Mouse (Mus musculus) gastrocnemius, adult 18-20 months (tissue): ENCODE data around the gene Mllt1. TPM values are rescaled to one million over a fixed set of nuclear protein-coding genes. Genes with fewer than 3 reads are reported as not detected.
"Not testable (repeated sequence)": the region's sequence is repeated elsewhere in the genome, so short reads cannot be mapped to it uniquely, and the experiment has no call there.

Experiments
- DNase-seq: peaks from one replicate; pipeline ENCODE4 v3.0.0; 2021; ENCODE audit warnings: low spot score
- total RNA-seq, 2 experiments: library from RNA; stranded (reverse); gene quantifications; 2 replicates each; pipeline ENCODE4 v1.2.3; 2021

Gene Mllt1
- total RNA-seq, 2 experiments from 2014 or later: 22.0 to 22.2 TPM

DNA sequence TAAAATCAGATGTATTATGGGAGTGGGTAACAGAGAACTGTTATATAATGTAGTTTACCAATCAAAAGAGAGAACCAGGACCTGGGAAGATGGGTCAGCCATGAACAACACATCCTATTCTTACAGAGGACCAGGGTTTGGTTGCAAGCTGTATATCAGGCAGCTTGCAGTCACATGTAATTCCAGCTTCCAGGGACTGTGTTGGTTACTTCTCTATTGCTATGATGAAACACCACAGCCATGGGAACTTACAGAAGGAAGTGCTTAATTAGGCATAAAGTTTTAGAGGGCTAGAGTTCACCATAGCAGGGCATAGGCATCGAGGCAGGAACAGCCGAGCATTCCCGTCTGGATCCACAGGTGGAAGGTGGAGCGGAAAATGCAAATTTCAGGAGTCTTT is 3.5 kb upstream of the Mllt1 start:
- no peak for DNase-seq

DNA sequence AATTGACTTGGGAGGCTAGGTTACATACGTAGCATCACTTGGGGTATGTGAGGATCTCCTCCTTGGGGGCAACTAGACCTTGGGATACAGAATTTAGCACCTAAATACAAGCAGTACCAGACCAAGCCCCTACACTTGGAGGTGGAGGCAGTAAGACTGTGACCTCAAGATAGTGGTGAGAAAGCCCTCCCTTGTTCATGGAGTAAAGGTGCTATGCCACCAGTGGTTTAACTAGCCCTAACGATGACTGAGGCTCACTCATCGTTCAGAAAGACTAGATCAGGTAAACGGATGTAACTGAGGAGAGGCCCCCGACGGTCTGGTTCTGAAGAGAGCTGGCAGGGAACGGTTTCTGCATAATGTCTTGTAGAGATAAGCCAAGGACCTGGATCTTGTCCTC is 1.5 kb upstream of the Mllt1 start:
- DNase-seq: no peak

DNA sequence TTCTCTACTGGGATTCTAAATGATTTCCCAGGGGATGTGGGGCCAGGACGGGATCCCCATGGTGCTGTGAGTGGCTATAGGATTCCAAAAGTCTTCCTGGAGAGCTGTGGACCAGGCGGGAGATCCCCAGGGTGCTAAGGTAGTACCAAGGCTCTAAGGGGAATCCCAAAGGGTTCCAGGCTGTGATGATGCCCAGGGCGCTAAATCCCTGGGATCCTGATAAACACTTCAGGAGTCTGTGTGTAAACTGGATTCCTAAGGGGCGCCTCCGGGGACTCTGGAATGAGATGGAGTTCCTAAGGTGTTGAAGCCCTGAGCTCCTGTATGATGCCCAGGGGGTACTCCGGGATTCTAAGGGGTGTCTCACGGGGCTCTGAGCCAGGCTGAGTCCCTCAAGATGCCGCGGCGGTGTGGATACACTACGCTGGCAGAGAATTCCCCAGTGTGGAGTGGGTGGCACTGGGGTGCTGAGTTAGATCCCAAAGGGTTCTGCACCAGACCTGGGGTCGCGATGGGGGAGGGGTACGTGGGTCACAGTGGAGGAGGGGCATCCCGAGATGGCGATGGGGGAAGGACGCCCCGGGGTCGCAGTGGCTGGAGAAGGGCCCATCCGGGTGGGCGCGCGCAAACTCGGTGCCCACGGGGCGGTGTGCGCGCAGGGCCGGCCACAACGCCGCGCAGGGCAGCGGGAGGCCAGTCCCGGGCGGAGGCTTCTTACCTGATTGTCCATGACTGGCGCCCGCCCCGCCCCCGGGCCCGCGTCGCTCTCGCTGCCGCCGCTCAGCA is 477 bp downstream of the Mllt1 start:
- no peak for DNase-seq

DNA sequence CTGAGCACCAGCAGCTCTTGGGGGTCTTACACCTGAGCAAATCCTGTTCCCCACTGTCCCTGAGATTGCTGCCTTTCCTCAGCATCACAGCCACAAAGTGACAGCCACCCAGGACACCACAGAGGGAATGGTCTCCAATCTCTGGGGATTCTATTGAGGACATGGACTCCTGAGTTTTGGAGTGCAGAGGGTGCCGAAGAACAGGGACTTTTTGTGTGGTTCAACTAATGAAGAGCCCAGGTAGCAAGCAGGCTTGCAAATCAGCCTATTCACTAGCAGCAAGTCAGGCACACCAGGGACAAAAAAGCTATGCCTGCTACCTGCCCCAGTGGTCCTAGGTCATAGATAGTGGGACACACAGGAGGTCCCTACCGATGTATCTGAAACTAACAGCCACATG is 1.8 kb downstream of the Mllt1 start:
- DNase-seq: no peak

DNA sequence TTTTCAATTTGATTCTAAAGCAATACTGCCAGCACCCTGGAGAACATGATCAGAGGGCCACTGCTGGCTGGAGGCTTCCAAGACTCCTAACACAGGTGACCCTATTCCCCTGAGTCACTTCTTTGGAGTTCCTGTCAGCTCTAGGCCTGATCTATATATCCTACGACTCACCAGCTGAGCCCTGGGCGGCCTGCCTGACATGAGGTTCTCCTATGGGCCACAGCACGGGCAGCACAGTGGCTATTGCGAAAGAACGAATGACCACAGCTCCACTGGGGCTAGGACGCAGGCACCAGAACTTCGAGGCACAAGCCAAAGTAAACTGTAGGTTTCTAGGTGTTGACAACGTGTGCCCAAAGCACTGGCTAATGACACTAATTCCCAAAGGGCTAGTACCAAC is 5.2 kb downstream of the Mllt1 start:
- no peak for DNase-seq

DNA sequence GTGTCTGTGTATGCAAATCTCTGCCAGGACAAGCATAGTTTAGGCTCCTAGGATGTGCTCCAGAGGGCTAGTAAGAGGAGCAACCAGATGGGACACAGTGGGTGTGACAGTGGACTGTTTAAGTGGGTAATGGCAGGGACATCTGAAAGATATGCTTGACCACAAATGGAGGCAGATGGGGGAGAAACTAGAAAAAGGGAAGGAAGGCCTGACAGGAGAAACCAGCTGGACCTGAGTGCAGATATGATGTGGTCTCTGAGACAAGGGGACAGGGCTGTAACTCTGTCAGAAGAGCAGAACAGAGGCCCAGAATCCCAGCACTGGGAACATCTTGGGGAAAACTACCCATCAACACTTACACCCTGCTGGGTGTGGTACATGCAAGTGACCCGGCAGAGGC is 5.7 kb downstream of the Mllt1 start:
- DNase-seq: no peak

DNA sequence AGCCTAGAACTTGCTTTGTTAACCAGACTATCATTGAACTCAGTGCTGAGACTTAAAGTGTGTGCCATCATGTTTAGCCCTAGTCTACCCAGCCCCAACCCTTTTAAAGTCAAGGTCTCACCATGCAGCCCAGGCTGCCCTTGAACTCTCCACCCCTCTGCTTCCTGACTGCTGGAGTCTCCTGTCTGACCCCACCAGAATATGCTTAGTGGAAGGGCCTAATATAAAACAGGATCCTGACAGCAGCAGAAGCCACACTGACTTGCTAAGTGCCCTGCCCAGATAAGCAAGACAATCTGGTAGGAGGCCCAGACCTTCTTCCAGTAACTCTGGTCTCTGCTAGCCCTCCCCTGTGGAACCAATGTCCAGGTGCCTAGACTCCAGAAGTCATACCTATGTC is 6.1 kb downstream of the Mllt1 start:
- no peak for DNase-seq

DNA sequence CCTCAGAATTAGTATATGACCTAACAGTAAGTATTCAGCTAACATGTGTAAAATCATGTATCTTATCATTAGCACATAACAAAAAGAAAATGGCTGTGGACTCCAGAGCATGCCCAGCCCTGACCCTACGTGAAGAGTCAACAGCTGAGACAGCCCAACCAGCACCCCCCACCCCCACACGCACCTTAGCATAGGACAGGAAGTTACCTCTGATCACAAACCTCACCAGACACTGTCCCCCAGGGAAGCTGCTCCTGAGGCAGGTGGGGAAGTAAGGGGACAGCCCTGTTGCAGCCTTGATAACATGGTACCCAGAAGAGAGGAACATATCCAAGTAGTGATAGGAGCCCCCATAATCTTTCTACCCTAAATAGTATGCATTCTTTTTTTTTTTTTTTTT is 9.2 kb downstream of the Mllt1 start:
- DNase-seq: no peak

DNA sequence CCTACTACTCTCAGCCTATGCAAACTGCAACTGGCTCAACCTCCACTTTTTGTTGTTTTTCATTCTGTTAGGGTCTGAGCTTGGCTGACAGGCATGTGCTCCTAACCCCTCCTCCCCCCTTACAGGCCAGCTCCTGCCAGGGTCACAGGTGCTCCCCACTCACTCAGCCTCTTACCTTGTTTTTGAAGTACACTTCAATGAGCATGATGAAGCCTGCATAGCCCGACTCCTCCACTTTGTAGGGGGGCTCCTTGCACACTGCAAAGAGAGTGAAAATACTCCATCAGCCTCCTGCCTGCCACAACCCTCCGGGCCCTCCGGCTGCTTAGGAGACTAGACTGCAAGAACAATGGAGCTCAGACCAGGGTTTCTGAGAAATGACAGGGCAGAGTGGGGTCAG is 15.5 kb downstream of the Mllt1 start:
- DNase-seq: no peak

DNA sequence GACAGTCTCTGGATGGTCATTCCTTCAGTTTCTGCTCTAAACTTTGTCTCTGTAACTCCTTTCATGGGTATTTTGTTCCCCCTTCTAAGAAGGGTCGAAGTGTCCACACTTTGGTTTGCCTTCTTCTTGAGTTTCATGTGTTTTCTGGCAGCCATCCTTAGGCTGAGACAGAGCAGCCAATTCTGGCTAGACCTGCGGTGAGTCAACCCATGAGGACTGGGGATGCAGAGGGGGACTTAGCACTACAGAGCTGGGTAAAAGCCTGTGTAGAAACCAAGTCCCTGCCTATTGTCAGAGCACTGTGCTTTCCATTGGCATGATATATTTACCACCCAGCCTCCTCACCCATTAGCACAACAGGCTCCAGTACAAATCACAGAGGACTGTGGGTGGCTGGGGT is 18.0 kb downstream of the Mllt1 start:
- DNase-seq: no peak

DNA sequence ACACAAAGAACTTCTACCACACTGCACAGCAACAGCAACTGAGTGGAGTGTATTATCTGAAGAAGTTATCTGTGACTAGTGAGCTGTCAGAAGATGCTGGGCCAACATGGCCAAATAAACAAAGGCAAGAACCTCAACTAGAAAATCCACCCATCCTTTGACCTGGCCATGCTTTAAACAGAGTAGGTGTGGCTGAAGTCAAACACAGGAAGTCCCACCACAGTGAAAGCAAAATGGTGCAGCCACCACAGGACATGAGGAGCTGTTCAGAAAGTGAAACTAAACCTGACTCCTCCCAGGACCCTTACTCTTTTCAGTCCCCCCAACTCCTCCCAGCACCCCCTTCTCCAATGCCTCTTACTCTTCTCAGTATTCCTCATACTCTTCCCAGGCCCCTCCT is 21.8 kb downstream of the Mllt1 start:
- DNase-seq: no peak

DNA sequence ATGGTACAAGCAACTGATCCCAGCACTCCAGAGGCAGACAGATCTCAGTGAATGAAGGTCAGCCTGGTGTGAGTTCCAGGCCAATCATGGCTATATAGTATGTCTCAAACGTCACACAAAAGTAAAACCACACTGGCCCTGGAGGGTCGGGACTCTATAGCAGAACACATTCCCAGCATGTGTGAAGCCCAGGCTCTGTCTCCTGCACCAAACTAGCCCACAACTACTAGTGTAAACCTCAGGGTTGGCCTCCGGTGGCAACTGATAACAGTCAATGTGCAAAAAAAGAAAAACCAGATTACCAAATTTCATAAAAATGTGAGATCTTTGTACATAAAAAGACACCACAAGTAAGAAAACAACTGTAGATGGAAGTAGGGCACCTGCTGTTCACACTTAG is 22.2 kb downstream of the Mllt1 start:
- no peak for DNase-seq

DNA sequence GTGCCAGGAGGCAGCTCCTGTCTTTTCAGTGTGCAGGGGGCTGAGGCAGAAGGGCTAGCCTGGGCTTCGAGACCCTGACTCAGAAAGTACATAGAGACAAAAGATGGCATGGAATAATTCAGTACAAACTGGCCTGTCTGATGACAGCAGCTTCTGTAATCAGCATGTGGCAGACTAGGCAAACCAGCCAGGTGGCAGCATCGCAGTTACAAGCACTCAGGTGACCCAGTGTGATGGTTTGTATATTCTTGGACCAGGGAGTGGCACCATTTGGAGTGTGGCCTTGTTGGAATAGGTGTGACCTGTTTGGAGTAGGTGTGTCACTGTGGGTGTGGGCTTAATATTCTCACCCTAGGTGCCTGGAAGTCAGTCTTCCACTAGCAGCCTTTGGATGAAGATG is 25.5 kb downstream of the Mllt1 start:
- not testable (repeated sequence) for DNase-seq

DNA sequence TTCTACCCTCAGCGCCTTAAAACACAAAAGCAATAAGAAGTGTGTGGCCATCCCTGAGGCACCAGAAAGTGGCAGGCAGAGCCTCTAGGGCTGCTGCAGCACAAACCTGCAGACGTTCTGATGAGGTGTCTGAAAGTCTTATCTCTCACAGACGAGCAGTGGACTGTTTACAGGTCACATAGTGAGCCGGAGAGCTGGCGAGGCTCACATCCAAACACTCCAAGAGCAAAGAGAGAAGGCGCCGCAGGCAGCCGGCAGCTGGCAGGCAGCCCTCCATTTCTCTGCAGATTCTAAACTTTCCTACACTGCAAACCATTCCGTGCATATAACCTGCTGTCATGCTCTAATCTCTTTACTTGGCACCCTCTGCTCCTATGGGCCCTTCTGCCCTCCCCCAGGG is 27.3 kb downstream of the Mllt1 start:
- no peak for DNase-seq

DNA sequence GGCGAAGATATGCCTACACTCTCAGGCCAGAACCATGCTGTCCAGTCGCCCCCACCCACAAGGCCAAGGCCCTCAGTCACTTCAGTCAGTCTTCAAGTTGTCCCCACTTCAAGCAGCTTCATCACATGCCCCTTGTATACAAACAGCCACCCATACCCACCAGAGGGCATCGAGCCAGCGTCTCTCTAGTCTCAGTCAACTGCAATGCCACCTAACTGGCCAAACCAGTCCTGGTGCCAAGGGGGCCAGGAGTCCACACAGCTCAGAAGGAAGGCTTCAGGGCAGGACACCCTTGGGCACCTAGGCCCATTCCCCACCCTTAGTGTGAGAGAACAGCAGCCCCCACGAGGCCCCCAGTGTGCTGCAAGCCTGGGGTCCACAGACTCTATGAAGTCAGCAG is 28.1 kb downstream of the Mllt1 start:
- DNase-seq: no peak

DNA sequence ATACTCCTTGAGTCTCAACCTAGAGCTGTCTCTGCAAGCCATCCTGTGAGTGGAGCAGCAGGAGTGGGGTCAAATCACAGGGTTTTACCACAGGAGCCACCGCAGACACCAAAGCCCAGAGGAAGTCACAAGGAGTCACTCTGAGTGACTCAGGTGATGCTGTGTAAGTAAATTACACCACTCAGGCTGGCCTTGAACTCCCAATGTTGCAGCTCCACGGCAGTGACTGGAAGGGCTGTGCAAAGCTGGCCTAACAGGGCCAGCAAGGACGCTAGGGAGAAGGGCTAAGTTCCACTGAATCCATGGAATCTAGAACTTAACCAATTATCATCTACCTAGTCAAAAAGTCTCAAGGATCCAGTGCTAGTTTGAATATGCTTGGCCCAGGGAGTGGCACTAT is 29.0 kb downstream of the Mllt1 start:
- no peak for DNase-seq

DNA sequence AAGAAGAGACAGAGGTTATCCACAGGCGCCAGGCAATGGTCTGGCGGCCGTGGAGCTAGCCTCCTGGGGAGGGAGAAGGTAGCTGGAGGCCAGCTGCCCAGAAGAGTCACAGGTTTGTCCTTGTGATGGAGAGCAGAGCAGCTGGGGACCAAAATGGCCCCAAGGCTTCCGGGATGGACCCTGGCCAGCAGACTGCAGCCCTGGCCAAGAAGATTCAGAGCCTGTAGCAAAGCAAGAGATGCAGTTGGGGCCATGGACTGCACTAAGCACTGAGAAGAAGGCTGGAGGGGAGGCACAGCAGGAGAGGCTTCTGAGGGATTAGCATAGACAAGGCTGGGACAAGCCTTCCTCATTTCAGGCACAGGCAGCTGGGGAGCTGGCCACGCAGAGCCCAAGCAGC is 32.5 kb downstream of the Mllt1 start:
- DNase-seq: no peak

DNA sequence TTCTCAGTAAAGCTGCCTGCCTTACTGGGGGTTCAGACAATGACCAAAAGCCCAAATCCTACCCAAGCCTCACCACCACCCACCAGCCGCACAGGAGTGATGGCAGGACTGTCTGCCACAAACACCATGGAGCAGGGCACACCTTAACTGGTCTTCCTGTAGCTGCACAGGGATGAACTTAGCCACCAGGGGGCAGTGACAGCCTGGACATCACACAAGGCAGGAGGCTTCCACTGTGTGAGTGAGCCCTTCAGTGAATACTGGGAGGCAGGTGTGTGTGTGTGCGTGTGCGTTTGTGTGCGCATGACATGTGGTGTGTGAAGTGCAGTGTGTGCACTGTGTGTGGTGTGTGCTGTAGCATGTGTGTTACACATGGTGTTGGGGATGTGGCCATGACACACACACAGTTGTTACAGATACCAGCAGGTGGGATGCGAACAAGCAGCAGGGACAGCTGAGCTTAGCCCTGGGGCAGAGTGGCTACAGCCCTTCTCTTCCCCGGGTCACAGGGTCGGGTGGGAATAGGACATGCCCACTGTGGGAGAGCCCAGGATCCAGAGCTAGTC is 37.5 kb downstream of the Mllt1 start:
- peak; percentile 75 for DNase-seq

DNA sequence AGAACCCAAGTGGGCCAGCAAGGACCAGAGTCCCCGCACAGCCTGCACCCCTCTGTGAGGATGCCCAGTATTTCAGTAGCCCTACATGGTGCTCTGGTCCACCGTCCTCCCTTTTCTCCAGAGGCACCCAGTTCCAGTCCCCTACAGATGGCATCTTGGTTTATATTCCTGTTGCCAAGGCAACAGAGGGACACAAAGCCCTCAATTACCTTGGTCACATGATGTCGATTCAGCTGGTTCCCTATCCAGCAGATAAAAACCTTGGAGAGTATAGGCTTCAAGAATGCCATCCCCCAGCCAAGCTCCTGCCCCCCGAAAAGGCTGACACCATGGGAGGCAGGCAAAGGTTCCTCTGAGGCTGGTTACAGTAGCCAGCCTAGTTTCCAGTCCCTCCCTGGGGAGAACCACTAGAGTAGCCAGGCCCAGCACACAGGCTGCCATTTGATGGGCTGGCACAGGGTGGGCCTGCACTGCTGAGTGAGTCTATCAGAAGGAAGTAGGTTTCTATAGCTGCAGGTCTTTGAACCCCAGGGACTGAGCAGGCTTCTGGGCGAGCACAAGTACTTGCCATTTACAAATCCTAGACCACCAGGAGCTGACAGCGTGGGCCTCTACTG is 38.6 kb downstream of the Mllt1 start:
- DNase-seq: no peak

DNA sequence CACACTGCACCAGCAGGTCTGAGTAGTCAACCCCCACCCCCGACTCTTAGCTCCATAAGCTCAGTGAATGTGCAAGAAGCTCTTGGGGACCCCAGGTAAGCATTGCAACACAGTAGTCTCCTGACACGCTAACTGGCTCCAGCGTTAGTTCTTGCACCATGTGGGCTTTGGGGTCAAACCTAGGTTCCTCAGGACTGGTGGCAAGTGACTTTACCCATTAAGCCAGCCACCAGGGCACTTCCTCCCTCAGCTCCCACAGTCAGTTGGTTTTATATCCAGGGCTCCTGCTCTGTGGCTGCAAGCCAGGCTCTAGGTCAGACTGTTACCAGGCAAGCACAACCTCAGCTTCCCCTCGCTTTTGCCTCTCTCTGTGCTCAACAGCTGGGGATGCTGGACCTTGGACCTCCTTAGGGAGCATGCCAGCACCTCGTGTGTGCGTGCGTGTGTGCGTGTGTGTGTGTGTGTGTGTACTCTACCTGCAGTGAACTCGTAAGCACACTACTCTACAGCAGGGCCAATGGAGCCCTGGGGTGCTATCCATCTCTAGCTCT is 39.8 kb downstream of the Mllt1 start:
- DNase-seq: no peak

DNA sequence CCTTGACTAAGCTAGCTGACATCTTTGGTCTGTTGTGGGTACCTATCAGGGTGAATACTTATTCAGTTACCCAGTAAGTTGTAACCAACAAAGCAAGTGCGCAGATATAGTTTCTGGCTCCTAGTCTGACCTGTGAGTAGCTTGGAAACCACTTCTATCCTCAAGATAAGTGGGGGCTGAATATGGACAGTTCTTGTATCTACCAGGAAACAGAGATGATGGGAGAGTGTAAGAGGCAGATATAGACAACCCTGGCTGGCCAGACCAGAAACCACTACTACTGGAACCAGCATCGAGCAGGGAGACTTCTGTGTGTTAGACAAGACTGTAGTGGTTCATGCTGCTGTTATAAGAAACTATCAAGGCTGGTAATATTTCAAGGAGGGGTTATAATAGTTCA is 45.2 kb downstream of the Mllt1 start:
- DNase-seq: no peak

DNA sequence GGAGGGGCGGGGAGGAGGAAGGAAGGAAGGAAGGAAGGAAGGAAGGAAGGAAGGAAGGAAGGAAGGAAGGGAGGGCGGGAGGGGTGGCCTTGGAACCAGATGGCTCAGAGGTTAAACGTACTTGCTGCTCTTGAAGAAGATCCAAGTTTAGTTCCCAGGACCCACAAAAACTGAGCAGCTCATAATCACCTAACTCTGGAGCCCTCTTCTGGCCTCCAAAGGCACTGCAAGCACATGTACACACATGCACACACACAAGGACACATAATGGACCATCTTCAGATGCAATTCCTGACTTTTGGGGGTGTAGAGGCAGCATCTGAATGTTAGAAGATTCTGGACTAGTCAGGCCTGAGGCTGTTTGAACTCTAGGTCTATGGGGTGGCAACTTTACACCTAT is 47.2 kb downstream of the Mllt1 start:
- no peak for DNase-seq

DNA sequence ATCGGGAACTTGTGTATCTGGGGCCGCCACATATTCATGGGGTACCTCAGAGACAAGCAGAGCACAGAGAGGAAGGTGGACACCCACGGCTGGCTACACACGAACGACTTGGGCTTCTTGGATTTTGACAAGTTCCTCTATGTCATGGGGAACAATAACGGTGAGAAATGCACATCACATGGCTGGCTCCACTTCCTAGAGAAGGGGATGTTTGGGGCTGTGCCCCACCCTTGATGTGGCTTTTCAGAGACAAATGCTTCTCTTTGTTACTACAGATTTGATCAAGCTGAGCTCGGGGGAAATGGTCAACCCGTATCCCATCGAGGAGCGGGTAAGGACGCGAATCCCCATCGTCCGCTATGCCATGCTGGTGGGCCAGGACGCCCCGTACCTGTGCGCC is 50.4 kb downstream of the Mllt1 start:
- no peak for DNase-seq
